Mouse (Mus musculus) midbrain, embryonic 16.5 days (tissue): ENCODE measurements around the gene Shroom4. TPM values are rescaled to one million over a fixed set of nuclear protein-coding genes. Genes with fewer than 3 reads are reported as not detected.

Source experiments
- ATAC-seq: fragments of 200-750 bp; cut with Nextera tagmentation; 2 replicates; pipeline ENCODE4 v1.8.0; 2017; ENCODE audit warnings: moderate TSS enrichment
- H3K27ac ChIP-seq: fragments of 300-500 bp; sonication (generic); 2 replicates; pipeline ENCODE4 v1.5.1; 2014; ENCODE audit warnings: mild to moderate bottlenecking, low read length, mixed read lengths
- H3K27me3 ChIP-seq: fragments of 300-500 bp; sonication (generic); 2 replicates; pipeline ENCODE4 v1.6.1; 2014; ENCODE audit warnings: low read depth, low read length, mixed read lengths; ENCODE audit not compliant: control insufficient read depth, insufficient read depth
- H3K36me3 ChIP-seq: fragments of 300-500 bp; sonication (generic); 2 replicates; pipeline ENCODE4 v1.6.1; 2014; ENCODE audit warnings: mild to moderate bottlenecking, low read length, moderate library complexity, mixed read lengths; ENCODE audit not compliant: control insufficient read depth, insufficient read depth
- H3K4me1 ChIP-seq: fragments of 300-500 bp; sonication (generic); 2 replicates; pipeline ENCODE4 v1.6.1; 2014; ENCODE audit warnings: mild to moderate bottlenecking, low read length, mixed read lengths; ENCODE audit not compliant: control insufficient read depth, insufficient read depth
- H3K4me2 ChIP-seq: fragments of 300-500 bp; sonication (generic); 2 replicates; pipeline ENCODE4 v1.6.1; 2014; ENCODE audit warnings: mild to moderate bottlenecking, low read length, mixed read lengths
- H3K4me3 ChIP-seq: fragments of 300-500 bp; sonication (generic); 2 replicates; pipeline ENCODE4 v1.5.1; 2014; ENCODE audit warnings: low read depth, mild to moderate bottlenecking, low read length, moderate library complexity, mixed read lengths
- H3K9ac ChIP-seq: fragments of 300-500 bp; sonication (generic); 2 replicates; pipeline ENCODE4 v1.6.1; 2014; ENCODE audit warnings: low read depth, low read length, mixed read lengths
- H3K9me3 ChIP-seq: fragments of 300-500 bp; sonication (generic); replicated peaks from 2 replicates; pipeline ENCODE4 v1.6.1; 2014; ENCODE audit warnings: mild to moderate bottlenecking, low read length, mixed read lengths; ENCODE audit not compliant: control insufficient read depth, poor library complexity, severe bottlenecking
- WGBS: fragments of 180-500 bp; shearing (Covaris S2); extraction: QIAGEN DNeasy Blood & Tissue Kit; methylation state at CpG from one replicate; pipeline ENCODE4 v1.1.7; 2014; 5-methylcytosine and 5-hydroxymethylcytosine counted together
- polyA plus RNA-seq: library from polyadenylated mRNA; unstranded; fragments of >200 nt; fragmentation: Nextera tagmentation; extraction: Ambion mirVana; gene quantifications from 2 replicates; pipeline ENCODE4 v1.2.1, GENCODE M21; 2015

Gene Shroom4
- polyA plus RNA-seq, 1 experiment from 2014 or later: 1.1 TPM

GRCm38 (mm10) chrX:6536636-6537035 is 137.0 kb downstream of the Shroom4 start:
- Histone ChIP-seq H3K36me3 (no peaks in the 10 kb centered on the region), H3K9ac (no peak overlapping the region), H3K4me1 (no peaks in the 10 kb centered on the region), H3K27ac (no peak overlapping the region), H3K27me3 (no peaks in the 10 kb centered on the region), H3K4me3 (no peak overlapping the region), H3K9me3 (no peaks in the 10 kb centered on the region), H3K4me2 (no peak overlapping the region)
- WGBS: 85% methylated on average over 2 of the region's 2 CpGs
- ATAC-seq: no peak

GRCm38 (mm10) chrX:6537689-6538088 is 138.0 kb downstream of the Shroom4 start:
- WGBS: 72% methylated on average over 2 of the region's 2 CpGs
- Histone ChIP-seq H3K9me3 (no peaks in the 10 kb centered on the region), H3K9ac (no peak overlapping the region), H3K4me2 (no peak overlapping the region), H3K27ac (no peak overlapping the region), H3K36me3 (no peaks in the 10 kb centered on the region), H3K4me1 (no peaks in the 10 kb centered on the region), H3K27me3 (no peaks in the 10 kb centered on the region), H3K4me3 (no peak overlapping the region)
- ATAC-seq: no peak

- H3K27me3 ChIP-seq: no peaks in the 10 kb centered on the region
- no peak for ATAC-seq
- H3K9me3 ChIP-seq: no peaks in the 10 kb centered on the region
- H3K4me1 ChIP-seq: no peaks in the 10 kb centered on the region
- no peak overlapping the region for H3K9ac ChIP-seq
- no peak overlapping the region for H3K4me2 ChIP-seq
- WGBS: 80% methylated on average over 1 of the region's 1 CpGs
- H3K27ac ChIP-seq: no peak overlapping the region
- no peaks in the 10 kb centered on the region for H3K36me3 ChIP-seq
- H3K4me3 ChIP-seq: no peak overlapping the region
These were observed 165.4 kb downstream of the Shroom4 start for GRCm38 (mm10) chrX:6565066-6565465.

- no peak overlapping the region for H3K9ac ChIP-seq
- H3K27ac ChIP-seq: no peak overlapping the region
- H3K36me3 ChIP-seq: no peaks in the 10 kb centered on the region
- no peaks in the 10 kb centered on the region for H3K27me3 ChIP-seq
- H3K4me1 ChIP-seq: no peaks in the 10 kb centered on the region
- ATAC-seq: no peak
- 55% methylated on average over 1 of the region's 1 CpGs for WGBS
- H3K4me3 ChIP-seq: no peak overlapping the region
- no peak overlapping the region for H3K4me2 ChIP-seq
- H3K9me3 ChIP-seq: no peaks in the 10 kb centered on the region
These were observed 174.9 kb downstream of the Shroom4 start for GRCm38 (mm10) chrX:6574511-6574910.

- Histone ChIP-seq H3K4me3 (no peak overlapping the region), H3K27ac (no peak overlapping the region), H3K9me3 (no peaks in the 10 kb centered on the region), H3K27me3 (no peaks in the 10 kb centered on the region), H3K4me1 (no peaks in the 10 kb centered on the region), H3K36me3 (no peaks in the 10 kb centered on the region), H3K9ac (no peak overlapping the region), H3K4me2 (no peak overlapping the region)
- ATAC-seq: no peak
- 53% methylated on average over 7 of the region's 7 CpGs for WGBS
These were observed 177.3 kb downstream of the Shroom4 start for GRCm38 (mm10) chrX:6577001-6577400.

- no peaks in the 10 kb centered on the region for H3K27me3 ChIP-seq
- no peaks in the 10 kb centered on the region for H3K4me1 ChIP-seq
- no peaks in the 10 kb centered on the region for H3K36me3 ChIP-seq
- H3K9ac ChIP-seq: no peak overlapping the region
- no peaks in the 10 kb centered on the region for H3K9me3 ChIP-seq
- ATAC-seq: no peak
- WGBS: 83% methylated on average over 6 of the region's 6 CpGs
- no peak overlapping the region for H3K27ac ChIP-seq
- no peak overlapping the region for H3K4me3 ChIP-seq
- no peak overlapping the region for H3K4me2 ChIP-seq
These were observed 181.0 kb downstream of the Shroom4 start for GRCm38 (mm10) chrX:6580671-6581070.

- WGBS: 79% methylated on average over 1 of the region's 1 CpGs
- H3K27ac ChIP-seq: no peak overlapping the region
- no peaks in the 10 kb centered on the region for H3K36me3 ChIP-seq
- H3K4me3 ChIP-seq: no peak overlapping the region
- no peaks in the 10 kb centered on the region for H3K9me3 ChIP-seq
- H3K27me3 ChIP-seq: no peaks in the 10 kb centered on the region
- no peak overlapping the region for H3K9ac ChIP-seq
- ATAC-seq: no peak
- H3K4me2 ChIP-seq: no peak overlapping the region
- H3K4me1 ChIP-seq: no peaks in the 10 kb centered on the region
These were observed 181.5 kb downstream of the Shroom4 start for GRCm38 (mm10) chrX:6581181-6581580.

GRCm38 (mm10) chrX:6582646-6583045 is 183.0 kb downstream of the Shroom4 start:
- H3K27ac ChIP-seq: no peak overlapping the region
- H3K27me3 ChIP-seq: no peaks in the 10 kb centered on the region
- H3K9me3 ChIP-seq: no peaks in the 10 kb centered on the region
- H3K9ac ChIP-seq: no peak overlapping the region
- no peak for ATAC-seq
- H3K4me1 ChIP-seq: no peaks in the 10 kb centered on the region
- no peak overlapping the region for H3K4me3 ChIP-seq
- no peaks in the 10 kb centered on the region for H3K36me3 ChIP-seq
- H3K4me2 ChIP-seq: no peak overlapping the region
- WGBS: 88% methylated on average over 2 of the region's 2 CpGs

GRCm38 (mm10) chrX:6594183-6594582 is 194.5 kb downstream of the Shroom4 start:
- ATAC-seq: no peak
- Histone ChIP-seq H3K36me3 (no peaks in the 10 kb centered on the region), H3K27me3 (no peaks in the 10 kb centered on the region), H3K9ac (no peak overlapping the region), H3K9me3 (no peaks in the 10 kb centered on the region), H3K27ac (no peak overlapping the region), H3K4me3 (no peak overlapping the region), H3K4me1 (no peaks in the 10 kb centered on the region), H3K4me2 (no peak overlapping the region)
- WGBS: 88% methylated on average over 3 of the region's 3 CpGs

- no peaks in the 10 kb centered on the region for H3K4me1 ChIP-seq
- no peak overlapping the region for H3K4me3 ChIP-seq
- H3K9me3 ChIP-seq: no peaks in the 10 kb centered on the region
- no peak overlapping the region for H3K9ac ChIP-seq
- H3K36me3 ChIP-seq: no peaks in the 10 kb centered on the region
- no peaks in the 10 kb centered on the region for H3K27me3 ChIP-seq
- WGBS: 8% methylated on average over 2 of the region's 2 CpGs
- no peak overlapping the region for H3K4me2 ChIP-seq
- H3K27ac ChIP-seq: no peak overlapping the region
- no peak for ATAC-seq
These were observed 254.4 kb downstream of the Shroom4 start for GRCm38 (mm10) chrX:6654024-6654423.
